ENCODE assay signal across 8 mouse cellular contexts in the genomic region with DNA sequence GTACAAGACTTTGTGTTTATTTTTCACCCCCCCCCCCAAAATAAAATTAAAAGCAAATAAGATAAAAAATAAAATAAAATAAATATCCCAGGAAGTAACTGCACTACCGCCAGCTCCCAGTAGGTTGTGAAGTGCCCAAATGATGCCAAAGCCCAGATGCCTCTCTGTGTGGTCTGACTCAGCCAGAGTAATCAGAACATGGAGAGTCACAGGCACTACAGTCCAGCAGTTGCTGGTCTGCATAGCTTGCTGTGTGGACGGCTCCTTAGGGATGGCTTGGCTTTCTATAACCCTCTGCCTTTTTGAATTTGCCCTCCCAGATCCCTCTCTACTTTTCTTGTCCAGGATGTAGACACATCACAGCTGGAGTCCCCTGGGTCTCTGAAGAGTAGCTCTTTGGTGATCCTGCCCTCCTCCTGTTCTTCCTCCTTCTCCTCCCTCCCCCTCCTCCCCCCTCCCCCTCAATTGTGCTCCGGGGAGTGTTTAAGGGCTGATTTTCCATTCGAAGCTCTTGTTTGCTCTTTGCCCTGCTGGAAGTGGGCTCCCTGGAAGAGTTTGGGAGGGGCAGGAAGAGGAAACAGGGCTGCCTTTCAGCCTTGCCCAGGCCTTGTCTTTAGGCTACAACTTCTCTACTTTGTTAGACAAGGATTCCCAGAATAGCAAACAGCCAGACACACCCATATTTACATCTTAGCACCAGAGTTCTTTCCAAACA.
DNase-seq lines count a peak whose midpoint lies in the region; ATAC-seq and TF ChIP-seq lines count a peak whose summit lies in the region.
"Had no signal": no experiment of that assay in that cellular context is flagged by ENCODE, and none has a peak within 500 bp of the region (broad histone marks: within the 10 kb centered on the region; RNA-seq: fewer than 3 reads in every experiment).

No protein-coding gene starts in this region.

- WGBS in midbrain, postnatal 0 days: 20% methylated on average over 4 of the region's 4 CpGs
- 23% methylated on average over 4 of the region's 4 CpGs for WGBS in midbrain, embryonic 10.5 days

- H3K4me3 ChIP-seq in midbrain, postnatal 0 days (ENCODE audit: low read depth, low read length): no peak overlapping the region
- H3K4me3 ChIP-seq in midbrain, embryonic 10.5 days: no peak overlapping the region

- H3K4me2 ChIP-seq in midbrain, postnatal 0 days (ENCODE audit: low read depth, low read length, poor library complexity, severe bottlenecking): no peak overlapping the region

- no peak for ATAC-seq in midbrain, postnatal 0 days (ENCODE audit: low FRiP score)

- no peaks in the 10 kb centered on the region for H3K9me3 ChIP-seq in midbrain, postnatal 0 days (ENCODE audit: low read length)
- no peaks in the 10 kb centered on the region for H3K9me3 ChIP-seq in midbrain, embryonic 10.5 days (replicated peaks)

- no peak for DNase-seq in midbrain, postnatal 0 days (ENCODE audit: low spot score)
- no peak for DNase-seq in midbrain, embryonic 10.5 days (ENCODE audit: low spot score)
- DNase-seq in heart, adult 18-20 months: peak; percentile 32 to 76
- peak; percentile 30 to 67 for DNase-seq in kidney, postnatal 25 days
- DNase-seq in ovary, adult 18-20 months (ENCODE audit: low spot score): no peak
- DNase-seq in layer of hippocampus, postnatal 10 days (ENCODE audit: low spot score in 2 of 2): no peak
- no peak for DNase-seq in layer of hippocampus, postnatal 25 days (ENCODE audit: extremely low spot score in 1 of 2, low spot score in 1 of 2)
- DNase-seq: right cerebral cortex, postnatal 25 days had no signal

- no peak overlapping the region for H3K27ac ChIP-seq in midbrain, postnatal 0 days (ENCODE audit: low read depth, low read length)
- no peak overlapping the region for H3K27ac ChIP-seq in midbrain, embryonic 10.5 days (replicated peaks)

- 0 out of 2 replicates have a peak, but pooled peaks have one; percentile 12 for TF ChIP-seq CTCF in midbrain, postnatal 0 days (IDR thresholded peaks at IDR 0.05)

- H3K9ac ChIP-seq in midbrain, postnatal 0 days (replicated peaks; ENCODE audit: low read length, poor library complexity, severe bottlenecking): no peak overlapping the region

- H3K27me3 ChIP-seq in midbrain, postnatal 0 days (ENCODE audit: insufficient read depth, low read length): peaks cover 9% of the 10 kb centered on the region
- H3K27me3 ChIP-seq in midbrain, embryonic 10.5 days (ENCODE audit: low read depth, poor library complexity, severe bottlenecking): peaks cover 12% of the 10 kb centered on the region

- H3K36me3 ChIP-seq in midbrain, postnatal 0 days (ENCODE audit: insufficient read depth, low read length): no peaks in the 10 kb centered on the region
- peaks cover 12% of the 10 kb centered on the region for H3K36me3 ChIP-seq in midbrain, embryonic 10.5 days

- no peaks in the 10 kb centered on the region for H3K4me1 ChIP-seq in midbrain, postnatal 0 days (ENCODE audit: insufficient read depth, low read length)
- peaks cover 22% of the 10 kb centered on the region for H3K4me1 ChIP-seq in midbrain, embryonic 10.5 days

Comparison
In these comparisons a context has a peak if more than half of its experiments do, and no peak if none do; other contexts are left out.
1. DNase-seq: peak in heart, adult 18-20 months (2 of 2) and kidney, postnatal 25 days (2 of 2); none in midbrain, postnatal 0 days (single experiment), midbrain, embryonic 10.5 days (single experiment), ovary, adult 18-20 months (single experiment), layer of hippocampus, postnatal 10 days (0 of 2) and layer of hippocampus, postnatal 25 days (0 of 2).